Mouse (Mus musculus): ENCODE data around the gene Slc25a27.

- TF ChIP-seq CTCF (IDR thresholded peaks at IDR 0.05; ENCODE audit: extremely low read depth, insufficient read depth, insufficient read length, insufficient replicate concordance) (no peak), POLR2A (IDR thresholded peaks at IDR 0.05; ENCODE audit: low read depth, low read length) (no peak)
Measured at GRCm38 (mm10) chr17:43676241-43676640, 9.2 kb upstream of the Slc25a27 start.
